ENCODE assay signal across 23 mouse cellular contexts in genomic region chr8:11825756-11826155, GRCm38 (mm10). TPM values are rescaled to one million over a fixed set of nuclear protein-coding genes. Genes with fewer than 3 reads are reported as not detected.
"Had no signal": no experiment of that assay in that cellular context is flagged by ENCODE, and none has a peak within 500 bp of the region (broad histone marks: within the 10 kb centered on the region; RNA-seq: fewer than 3 reads in every experiment).

No protein-coding gene starts in this region.

- H3K9ac ChIP-seq: limb, embryonic 13.5 days; liver, embryonic 15.5 days; lung, embryonic 15.5 days; midbrain, embryonic 13.5 days; neural tube, embryonic 15.5 days had no signal

- H3K4me2 ChIP-seq: limb, embryonic 13.5 days; liver, embryonic 15.5 days; lung, embryonic 15.5 days; midbrain, embryonic 13.5 days; neural tube, embryonic 15.5 days had no signal

- H3K27ac ChIP-seq: hindbrain, postnatal 0 days; limb, embryonic 13.5 days; liver, embryonic 15.5 days; lung, embryonic 15.5 days; midbrain, embryonic 13.5 days; neural tube, embryonic 15.5 days; stomach, postnatal 0 days had no signal

- H3K4me1 ChIP-seq: limb, embryonic 13.5 days; liver, embryonic 15.5 days; lung, embryonic 15.5 days had no signal

- H3K27me3 ChIP-seq: limb, embryonic 13.5 days; liver, embryonic 15.5 days; lung, embryonic 15.5 days; midbrain, embryonic 13.5 days; neural tube, embryonic 15.5 days had no signal

- DNase-seq: kidney, adult 11 months; left cerebral cortex, postnatal 4 days; lung, postnatal 14 days; right cerebral cortex, adult 18-20 months; right cerebral cortex, postnatal 25 days; thymus, adult 2 months; thymus, postnatal 25 days had no signal

- H3K9me3 ChIP-seq: limb, embryonic 13.5 days; liver, embryonic 15.5 days; lung, embryonic 15.5 days; midbrain, embryonic 13.5 days; neural tube, embryonic 15.5 days had no signal

- ATAC-seq: hindbrain, postnatal 0 days; midbrain, embryonic 13.5 days had no signal

- H3K4me3 ChIP-seq: limb, embryonic 13.5 days; liver, embryonic 15.5 days; lung, embryonic 15.5 days; midbrain, embryonic 13.5 days; neural tube, embryonic 15.5 days had no signal

RNA-seq across cellular contexts. Expression of gene Tex29, which starts 14.5 kb away (rescaled TPM):
- total RNA-seq: hindbrain, postnatal 0 days; left cerebral cortex, adult 18-20 months; left cerebral cortex, postnatal 10 days; left cerebral cortex, postnatal 4 days; megakaryocyte-erythroid progenitor cell, adult 5-6 weeks; midbrain, postnatal 0 days had no signal
- polyA plus RNA-seq: intestine, embryonic 14.5 days; large intestine, adult 2 months; liver, embryonic 15.5 days; lung, embryonic 15.5 days; midbrain, postnatal 0 days; neural tube, embryonic 11.5 days; small intestine, adult 2 months; stomach, postnatal 0 days; thymus, adult 2 months; urinary bladder, adult 2 months had no signal
